Mouse (Mus musculus): ENCODE results near the gene Trpv3.

DNA sequence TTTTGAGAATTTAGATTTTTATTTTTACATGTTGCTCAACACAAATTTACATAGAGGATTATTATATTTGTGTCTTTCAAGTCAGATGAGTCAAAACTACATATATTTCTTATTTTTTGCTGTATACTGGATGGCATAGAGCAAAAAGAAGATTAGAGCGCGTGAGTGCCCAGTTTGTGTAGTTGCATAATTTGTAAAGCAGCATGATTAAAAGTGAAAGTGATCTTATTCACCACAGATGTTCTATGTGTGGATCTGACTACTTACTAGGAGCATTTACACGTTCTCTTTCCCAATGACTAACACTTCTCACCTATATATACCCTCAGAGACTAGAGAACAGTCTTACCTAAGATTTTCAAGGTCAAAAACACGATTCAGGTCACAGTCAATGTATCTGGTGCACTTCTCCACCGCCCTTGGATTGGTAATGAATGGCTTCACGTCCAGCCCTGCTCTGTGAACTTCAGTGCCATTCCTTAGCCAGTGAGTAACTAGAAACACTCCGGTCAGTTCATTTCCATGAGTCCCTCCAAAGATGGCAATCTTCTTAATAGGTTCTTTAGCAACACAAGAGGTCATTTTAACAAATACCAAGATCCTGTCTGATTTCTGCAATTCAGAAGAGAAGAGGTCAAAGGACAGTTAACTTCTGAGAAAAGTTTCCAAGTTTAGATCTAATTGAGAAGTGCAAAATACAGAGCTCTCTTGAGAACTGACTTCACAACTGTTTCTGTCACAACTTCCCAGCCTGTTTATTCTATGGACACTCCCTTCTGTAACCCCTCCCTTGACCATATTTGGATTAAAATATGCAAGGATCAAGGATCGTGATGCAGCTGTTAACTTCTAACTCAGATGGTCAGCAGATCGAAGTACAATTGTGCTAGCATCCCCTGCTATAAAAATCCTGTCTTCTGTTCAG, 57.0 kb downstream of the Trpv3 start:
- no peak for TF ChIP-seq CTCF (IDR thresholded peaks at IDR 0.05; ENCODE audit: low read depth, low read length)
- TF ChIP-seq POLR2A (IDR thresholded peaks at IDR 0.05; ENCODE audit: insufficient read depth, low read length): no peak
- no peak for TF ChIP-seq EP300 (IDR thresholded peaks at IDR 0.05; ENCODE audit: insufficient read depth, low read depth, low read length)
